Mouse (Mus musculus): ENCODE data around the gene Mxra8.

The Mxra8 gene

DNA sequence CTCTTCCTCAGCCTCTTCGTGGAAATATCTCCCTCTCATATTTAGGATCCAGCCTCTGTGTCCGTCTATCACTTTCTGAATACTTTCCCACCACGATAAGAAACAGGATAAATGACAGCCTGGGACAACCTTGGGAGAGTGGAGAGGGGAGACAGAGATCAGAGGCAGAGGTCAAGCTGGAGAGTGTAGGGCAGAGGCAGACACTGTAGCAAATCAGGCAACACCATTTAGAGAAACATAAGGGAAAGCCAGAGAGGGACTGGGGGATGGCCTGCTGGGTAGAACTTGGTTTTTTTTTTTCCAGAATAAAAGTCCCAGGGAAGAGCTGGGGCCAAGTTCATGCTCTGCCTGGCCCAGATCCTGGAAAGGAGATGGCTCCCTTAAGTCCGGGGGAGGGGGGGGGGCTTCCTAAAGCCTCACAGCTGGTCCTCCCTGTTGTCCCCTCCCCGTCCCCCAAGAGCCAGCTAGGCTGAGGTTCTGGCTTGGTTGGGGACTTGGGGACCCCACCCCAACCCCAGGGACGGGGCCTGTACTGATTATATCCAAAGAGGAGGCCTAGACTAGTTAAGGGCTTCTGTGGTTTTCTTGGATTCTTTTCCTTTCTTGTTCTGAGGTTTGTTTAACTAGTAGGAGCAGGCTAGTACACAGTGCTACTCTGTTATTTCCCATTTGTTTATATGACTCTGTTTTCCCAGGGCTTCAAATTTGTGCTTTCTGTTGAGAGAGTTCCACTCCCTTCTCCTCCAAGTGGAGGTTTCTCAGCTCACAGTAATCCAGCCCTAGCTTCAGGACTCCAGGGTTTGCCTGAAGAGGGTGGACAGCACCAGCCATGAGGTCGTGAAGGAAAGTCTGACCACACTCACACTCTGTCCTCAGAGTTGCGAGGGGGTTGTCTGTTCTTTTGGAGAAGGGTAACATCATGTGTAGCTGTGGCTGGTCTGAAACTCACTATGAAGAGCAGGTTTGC, 1.0 kb upstream of the Mxra8 start:
- DNase-seq, result no peak

DNA sequence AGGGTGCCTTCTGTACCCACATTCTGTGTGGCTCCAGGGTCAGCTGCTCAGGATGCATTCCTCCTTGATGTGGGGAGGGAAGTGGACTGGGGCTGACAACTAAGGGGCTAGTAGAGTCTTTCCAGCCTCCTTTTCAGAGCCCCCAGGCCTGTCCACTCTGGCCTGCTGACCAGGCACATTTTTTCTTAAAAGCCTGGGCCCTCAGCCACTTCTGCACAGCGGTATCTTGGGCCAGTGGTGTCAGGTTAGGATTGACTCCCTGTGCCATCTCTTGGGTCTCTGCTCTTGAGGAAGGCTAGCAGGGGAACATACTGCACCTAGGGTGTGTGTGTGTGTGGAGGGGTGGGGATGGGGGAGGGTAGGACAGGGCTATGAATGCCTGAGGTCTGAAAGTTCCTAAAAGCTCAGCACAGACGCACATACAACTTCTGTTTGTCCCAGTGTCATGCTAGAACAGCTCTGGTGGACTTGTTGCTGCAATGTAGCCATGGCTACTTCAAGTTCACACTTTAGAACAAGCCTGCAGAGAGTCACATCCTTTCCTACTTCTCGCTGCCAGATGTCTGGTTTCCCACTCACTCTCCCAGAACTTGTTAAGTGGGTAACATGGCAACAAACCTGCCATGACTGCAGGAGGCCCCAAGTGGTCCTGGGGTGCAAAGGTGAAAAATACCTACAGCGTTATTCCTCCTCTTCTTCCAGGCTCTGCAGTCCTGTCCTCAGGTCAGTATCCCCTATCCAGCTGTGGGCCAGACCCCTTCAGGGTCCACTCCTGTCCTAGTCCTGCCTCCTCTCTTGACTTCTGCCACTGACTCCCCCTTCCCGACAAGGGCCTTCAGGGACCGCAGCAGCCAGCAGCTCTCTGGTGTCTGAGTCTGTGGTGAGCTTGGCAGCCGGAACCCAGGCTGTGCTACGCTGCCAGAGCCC, 859 bp downstream of the Mxra8 start:
- no peak for DNase-seq

GRCm38 (mm10) chr4:155841003-155841454, 1.5 kb downstream of the Mxra8 start:
- peak; percentile 38 to 45 for DNase-seq

- DNase-seq, result peak in 1 of 2 experiments; percentile 55
Measured at GRCm38 (mm10) chr4:155841651-155842270, 2.3 kb downstream of the Mxra8 start.

- no peak for DNase-seq
Measured at GRCm38 (mm10) chr4:155843231-155843630, 3.8 kb downstream of the Mxra8 start.

GRCm38 (mm10) chr4:155846871-155847578, 7.5 kb downstream of the Mxra8 start, which contains the start of gene Dvl1:
Dvl1 (plus strand) TSS chr4:155847402.
- peak; percentile 88 to 98 for DNase-seq

GRCm38 (mm10) chr4:155847591-155848352, 8.3 kb downstream of the Mxra8 start:
- peak in 1 of 2 experiments; percentile 54 for DNase-seq

DNA sequence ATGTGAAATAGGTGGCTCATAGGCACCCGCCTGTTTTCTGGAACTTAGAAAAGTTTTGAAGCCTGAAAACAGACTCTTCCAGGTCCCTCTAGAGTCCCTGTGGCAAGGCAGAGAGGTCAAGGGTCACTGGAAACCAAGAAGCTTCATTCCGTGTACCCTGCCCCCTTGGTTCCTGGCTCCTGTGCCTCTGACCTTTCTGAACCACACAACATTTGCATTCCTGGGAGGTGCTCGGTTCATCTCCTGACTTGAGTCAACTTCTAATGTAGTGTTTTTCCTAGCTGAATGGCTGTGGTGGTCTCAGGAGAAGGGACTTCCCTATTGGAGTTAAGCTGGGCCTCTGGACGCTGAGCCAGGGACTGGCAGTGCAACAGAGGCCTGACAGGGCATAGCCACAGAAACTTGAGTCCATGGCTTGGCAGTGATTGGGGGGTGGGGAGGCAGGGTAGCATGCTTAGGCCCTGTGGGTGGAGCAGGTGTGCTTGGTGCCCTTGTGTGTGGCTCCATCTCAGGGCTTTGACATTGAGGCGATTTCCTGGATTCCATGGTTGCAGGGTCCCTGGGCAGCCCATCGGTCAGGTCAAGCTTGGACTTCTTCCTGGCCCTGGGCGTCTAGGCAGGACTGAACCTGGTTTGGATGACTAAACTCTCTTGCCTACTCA, 9.1 kb downstream of the Mxra8 start:
- no peak for DNase-seq

DNA sequence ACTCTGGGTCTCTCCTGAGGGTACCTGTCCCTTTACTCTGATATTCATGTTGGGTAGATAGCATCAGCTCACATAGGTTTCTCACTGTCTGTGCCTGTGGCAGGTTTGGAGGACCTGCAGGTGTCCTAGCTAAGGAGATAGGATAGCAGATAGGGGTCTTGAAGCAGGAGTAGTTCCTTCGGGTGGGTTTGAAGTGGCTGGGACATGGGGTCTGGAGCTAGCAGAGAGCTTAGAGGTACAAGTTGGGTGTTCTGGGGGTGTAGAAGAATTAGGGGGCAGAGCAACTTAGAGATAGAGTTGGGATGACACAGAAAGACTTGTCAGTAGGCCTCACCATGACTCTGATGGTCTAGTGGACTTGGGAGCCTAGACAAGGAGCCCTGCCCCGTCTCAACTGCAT, 9.9 kb downstream of the Mxra8 start:
- no peak for DNase-seq

- peak in 1 of 2 experiments; percentile 14 for DNase-seq
Measured at GRCm38 (mm10) chr4:155849792-155850451, 10.4 kb downstream of the Mxra8 start.

DNA sequence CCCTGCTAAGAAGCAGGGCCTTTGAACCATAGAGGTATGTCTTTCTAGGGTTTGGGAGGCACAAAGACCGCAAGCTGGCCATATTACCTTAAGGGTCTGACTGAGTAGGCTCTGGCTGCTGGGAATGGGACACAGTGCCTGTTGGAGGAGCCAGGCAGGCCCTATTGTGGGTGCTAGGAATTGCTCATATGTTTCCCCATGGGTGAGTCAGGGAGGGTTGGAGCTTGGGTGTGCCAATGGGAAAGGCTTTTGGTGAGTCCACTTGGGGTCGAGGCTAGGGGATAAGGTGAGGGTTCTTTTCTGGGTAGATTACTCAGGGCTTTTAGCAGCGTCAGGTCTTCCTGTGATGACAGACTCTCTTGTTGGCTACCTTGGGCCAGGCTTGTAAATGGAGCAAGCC, 11.9 kb downstream of the Mxra8 start:
- DNase-seq, result peak in 1 of 2 experiments; percentile 7

GRCm38 (mm10) chr4:155851951-155852411, 12.5 kb downstream of the Mxra8 start:
- peak; percentile 59 for DNase-seq

DNA sequence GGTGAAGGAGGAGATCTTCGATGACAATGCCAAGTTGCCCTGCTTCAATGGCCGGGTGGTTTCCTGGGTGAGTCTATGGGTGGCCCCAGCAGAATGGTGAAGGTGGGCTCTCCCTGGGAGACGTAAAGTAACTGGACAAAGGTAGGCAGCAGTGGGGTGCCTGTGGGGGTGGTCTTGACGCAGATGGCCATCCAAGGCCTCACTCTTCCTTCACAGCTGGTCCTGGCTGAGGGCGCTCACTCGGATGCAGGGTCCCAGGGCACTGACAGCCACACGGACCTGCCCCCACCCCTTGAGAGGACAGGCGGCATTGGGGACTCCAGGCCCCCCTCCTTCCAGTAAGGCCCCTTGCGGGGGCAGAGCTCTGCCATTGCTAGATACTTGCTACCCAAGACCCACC, 13.9 kb downstream of the Mxra8 start:
- no peak for DNase-seq

DNA sequence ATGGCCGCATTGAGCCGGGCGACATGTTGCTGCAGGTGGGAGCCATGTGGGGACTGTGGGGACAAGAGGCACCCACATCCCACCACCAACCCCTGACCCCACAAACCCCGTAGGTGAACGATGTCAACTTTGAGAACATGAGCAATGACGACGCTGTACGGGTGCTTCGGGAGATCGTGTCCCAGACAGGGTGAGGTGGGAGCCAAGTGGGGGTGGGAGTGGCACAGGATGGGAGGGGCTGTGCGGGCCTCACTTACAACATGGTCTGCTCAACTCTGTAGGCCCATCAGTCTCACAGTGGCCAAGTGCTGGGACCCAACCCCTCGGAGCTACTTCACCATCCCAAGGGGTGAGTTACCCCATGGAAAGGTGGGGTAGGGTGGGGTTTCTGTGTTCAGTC, 15.5 kb downstream of the Mxra8 start:
- DNase-seq, result no peak

GRCm38 (mm10) chr4:155856071-155856470, 16.6 kb downstream of the Mxra8 start:
- peak in 1 of 2 experiments; percentile 48 for DNase-seq

- DNase-seq, result no peak
Measured at GRCm38 (mm10) chr4:155856881-155857280, 17.4 kb downstream of the Mxra8 start.

DNA sequence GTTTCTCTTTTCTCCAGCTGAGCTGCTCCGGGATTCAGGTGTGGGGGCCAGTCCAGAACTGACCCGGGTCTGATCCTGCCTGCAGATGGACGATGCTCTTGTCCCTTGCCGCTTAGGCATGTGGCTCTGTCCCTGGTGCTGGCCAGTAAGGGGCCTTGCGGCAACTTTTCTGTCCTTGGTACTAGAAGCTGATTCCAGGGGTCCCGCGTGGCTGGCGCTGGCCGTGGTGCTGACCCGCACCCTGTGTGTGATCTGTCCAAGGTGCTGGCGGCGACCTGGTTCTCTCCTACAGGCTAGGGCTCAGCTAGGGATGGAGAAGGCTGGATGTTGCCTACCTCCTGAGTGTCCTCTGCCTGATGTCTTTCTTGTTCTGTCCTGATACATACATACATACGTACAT, 19.8 kb downstream of the Mxra8 start:
- no peak for DNase-seq

- peak in 1 of 2 experiments; percentile 8 for DNase-seq
Measured at GRCm38 (mm10) chr4:155861787-155862186, 22.3 kb downstream of the Mxra8 start.

- no peak for DNase-seq
Measured at GRCm38 (mm10) chr4:155863001-155863400, 23.5 kb downstream of the Mxra8 start, which contains the start of gene Tas1r3. Tas1r3 (minus strand) TSS chr4:155863362.

Data from cerebellum, adult 18-20 months (tissue).